Mouse (Mus musculus): ENCODE results near the gene Tanc1.

Gene Tanc1

DNA sequence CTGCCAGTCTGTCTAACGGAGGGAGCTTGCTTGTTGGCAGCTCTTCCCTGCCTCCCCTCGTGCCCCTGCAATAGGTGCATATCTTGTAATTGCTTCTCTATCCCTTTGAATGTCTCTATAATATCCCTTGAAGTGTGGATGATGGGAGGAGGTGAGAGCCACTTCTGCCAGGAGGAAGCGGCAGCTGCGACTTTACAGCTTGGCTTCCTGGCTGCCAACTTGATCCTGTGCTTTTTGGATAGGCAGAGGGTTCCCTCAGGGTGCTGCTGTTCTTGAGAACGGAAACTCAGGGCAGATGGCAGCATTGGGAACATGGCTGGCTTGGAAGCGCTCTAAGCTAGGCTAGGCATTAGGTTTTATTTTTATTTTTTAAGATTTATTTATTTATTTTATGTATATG lies 183.0 kb downstream of the Tanc1 start:
- DNase-seq (ENCODE audit: low spot score) = no peak

DNA sequence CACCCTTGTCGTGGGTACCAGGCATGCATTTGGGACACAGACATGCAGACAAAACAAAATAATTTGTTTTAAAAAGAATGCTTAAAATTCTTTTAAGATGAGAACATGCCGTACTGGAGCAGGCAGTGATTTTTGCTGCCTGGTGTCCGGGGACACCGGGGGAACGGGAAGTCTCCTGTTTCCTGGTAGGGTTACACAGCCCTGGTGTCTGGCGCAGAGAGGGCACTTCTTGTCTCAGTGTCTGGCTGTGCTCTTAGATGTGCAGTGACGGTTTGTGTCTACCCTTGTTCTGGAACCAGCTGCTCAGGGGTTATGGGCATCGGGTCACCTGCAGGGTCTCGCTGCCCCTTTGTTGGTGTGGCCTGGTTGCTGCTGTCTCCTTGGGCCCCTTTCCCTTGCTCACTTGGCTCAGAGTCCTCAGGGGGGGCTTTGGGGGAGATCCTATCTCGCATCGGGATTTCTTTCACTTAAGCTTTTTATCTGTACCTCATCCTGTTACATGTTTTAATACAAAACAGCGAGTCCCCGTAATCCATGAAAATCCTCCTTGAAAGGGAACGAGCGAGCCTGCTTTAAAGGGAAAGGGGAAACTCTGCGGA lies 187.2 kb downstream of the Tanc1 start:
- DNase-seq (ENCODE audit: low spot score) = no peak

DNA sequence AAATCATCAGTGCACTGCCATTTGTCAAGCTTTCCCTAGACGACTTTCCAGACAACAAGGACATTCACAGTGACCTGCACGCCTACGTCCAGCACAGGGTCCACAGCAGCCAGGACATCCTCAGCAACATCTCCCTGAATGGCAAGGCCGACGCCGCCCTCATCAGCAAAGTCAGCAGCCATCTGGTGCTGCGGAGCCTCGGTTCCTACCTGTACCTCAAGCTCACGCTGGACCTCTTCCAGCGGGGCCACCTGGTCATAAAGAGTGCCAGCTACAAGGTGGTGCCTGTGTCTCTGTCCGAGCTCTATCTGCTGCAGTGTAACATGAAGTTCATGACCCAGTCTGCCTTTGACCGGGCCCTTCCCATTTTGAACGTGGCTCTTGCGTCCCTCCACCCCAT lies 187.7 kb downstream of the Tanc1 start:
- no peak for DNase-seq (ENCODE audit: low spot score)

DNA sequence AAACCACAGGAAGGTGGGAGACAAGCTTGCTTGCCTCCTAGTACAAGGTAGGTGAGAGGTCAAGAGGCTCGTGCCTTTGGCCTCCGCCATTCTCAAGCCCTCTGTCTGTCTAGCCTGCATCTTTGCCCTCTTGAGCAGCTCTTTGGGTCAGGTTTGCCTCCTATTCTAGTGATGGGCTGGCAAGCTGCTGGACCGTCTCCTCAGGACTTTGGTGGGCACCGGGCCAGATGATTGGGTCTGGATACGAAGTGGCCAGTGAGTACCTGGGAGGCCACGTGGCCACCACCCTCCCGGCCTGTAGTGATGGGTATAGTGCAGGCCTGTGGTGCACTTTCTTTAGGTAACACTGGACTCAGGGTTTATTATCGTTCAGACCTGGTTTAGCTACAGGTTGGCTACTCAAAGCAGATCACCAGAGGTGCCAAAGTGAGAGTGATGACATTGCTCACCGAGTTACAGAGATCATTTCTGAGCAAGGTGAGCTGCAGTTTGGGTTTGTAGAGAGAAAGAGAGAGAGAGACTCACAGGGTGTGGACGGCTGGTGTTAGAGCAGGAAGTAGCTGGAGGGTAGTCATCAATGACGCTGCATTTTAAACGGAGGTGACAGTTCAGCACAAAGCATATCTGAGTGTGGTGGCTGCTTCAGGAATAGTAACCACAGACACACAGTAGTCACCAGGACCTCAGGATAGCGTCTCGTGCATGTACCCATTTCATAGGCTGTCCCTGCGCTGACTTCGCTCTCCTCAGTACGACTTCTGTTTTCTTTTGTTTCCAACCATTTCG lies 188.8 kb downstream of the Tanc1 start:
- no peak for DNase-seq (ENCODE audit: low spot score)

DNA sequence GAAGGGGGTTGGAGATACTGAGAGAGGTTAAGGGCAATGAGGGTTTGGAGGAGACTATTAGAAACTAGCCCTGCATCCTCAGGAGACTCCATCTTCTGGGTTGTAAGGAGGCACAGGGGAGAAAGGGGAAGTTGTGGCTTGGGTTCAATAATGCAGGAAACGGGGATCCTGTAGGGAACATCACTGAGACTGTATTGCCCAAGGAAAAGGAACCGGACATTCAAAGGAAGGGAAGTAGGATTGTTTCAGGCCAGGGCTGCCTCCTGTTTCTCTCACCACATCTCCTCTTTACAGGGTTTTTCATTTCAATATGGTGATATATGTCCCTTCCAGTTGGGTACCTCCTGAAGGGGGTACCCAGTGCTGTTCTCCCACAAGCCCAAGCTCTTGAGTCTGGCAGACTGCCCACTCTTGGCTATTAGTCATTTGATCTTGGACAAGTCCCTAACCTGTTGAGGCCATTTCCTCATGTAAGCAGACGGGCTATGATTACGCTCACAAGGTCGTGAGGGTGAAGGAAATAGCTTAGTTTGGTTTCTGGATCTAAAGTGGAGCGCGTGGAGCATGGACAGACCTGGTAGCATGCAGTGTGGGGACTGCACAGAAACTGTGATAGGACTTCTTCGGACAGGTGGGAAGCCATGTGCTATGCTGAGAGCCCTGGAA lies 191.0 kb downstream of the Tanc1 start:
- no peak for DNase-seq (ENCODE audit: low spot score)

DNA sequence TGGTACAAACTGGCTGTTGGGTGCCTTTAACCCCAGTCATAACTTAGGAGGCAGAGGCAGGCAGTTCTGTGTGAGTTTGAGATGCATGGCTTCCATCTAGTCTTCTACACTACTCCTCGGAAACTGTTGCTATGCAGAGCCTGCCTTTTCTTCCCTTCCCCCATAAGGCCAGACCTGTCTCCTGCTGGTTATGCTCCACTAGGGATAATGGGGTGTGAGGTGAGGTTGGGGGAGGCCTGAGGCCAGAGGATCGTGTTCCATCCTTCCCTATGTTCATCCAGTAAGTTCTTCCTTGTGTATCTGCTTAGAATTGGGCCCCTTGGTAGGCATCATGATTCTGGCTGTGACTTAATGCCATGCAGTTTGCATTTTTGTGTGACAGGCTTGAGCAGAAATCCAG lies 193.8 kb downstream of the Tanc1 start:
- DNase-seq (ENCODE audit: low spot score) = no peak

DNA sequence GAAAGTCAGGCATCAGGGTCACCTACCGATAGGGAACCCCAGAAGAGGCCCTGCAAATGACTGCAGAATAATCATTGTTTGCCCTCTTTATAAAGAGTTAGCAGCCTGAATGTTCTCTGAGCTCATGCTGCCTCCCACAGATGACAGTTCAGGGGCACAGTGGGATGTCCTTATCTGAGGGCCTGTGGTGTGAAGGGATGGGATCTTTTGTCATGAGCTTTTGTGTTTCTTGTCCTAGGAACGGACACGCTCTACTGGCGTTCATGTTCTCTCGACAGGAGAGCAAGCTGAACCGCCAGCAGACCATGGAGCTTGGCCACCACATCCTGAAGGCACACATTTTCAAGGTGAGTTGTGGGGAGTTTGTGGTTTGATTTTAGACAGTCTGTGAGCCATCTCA lies 194.2 kb downstream of the Tanc1 start:
- DNase-seq (ENCODE audit: low spot score) = no peak

DNA sequence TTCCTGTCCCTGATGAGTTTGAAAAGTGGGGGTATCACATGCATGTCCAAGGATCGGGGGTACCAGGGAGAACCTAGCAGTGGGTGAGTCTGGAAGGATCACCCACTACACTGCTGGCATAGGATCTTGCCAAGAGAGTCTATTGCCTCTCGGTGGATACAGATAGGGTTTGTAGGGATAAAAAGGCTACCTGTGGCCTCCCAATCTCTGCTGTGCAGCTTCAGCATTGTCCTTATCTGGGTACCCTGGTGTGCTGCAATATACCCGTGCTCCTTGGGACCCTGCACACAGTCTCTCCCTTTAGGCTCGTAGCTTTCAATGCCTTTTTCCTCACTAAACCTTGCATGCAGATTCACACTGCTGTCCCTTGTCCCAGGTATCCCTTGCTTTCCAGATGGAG lies 196.8 kb downstream of the Tanc1 start:
- no peak for DNase-seq (ENCODE audit: low spot score)

DNA sequence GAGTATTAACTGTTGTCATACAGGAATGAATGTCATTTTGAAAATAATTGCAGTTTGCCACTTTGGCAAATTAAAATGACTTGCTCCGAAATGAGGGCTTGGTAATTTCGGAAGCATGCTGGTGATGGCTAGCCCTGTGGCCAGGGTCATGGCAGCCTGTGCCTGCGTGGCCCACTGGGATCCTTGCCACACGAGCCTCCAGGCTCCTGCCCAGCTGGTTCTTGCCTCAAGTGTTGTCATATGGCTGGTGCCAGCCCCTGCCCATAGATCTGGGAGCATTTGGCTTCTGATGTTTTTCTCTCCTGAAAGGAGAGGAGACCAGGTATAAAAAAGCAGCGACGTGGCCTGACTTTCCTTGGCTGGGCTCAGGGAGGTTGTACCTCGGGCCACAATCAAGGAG lies 198.2 kb downstream of the Tanc1 start:
- no peak for DNase-seq (ENCODE audit: low spot score)

DNA sequence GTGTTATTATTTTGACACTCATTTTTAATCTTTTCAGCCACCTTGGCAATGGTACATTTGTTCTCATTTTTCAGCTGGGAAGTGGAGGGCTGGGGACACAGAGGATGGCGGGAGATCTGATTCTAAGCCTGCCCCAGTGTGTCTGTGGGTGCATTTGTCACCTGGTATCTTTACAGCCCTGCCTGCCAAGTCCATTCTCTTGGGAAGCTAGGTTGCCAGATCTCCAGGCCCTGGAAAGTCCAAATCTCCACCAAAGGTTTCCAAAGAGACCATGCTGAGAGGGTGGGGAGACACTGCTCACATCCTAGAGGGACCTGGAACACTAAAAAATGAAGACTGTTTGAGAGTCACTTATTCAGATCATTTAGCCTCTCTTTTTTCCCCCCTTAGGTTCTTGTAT lies 199.4 kb downstream of the Tanc1 start:
- no peak for DNase-seq (ENCODE audit: low spot score)

DNA sequence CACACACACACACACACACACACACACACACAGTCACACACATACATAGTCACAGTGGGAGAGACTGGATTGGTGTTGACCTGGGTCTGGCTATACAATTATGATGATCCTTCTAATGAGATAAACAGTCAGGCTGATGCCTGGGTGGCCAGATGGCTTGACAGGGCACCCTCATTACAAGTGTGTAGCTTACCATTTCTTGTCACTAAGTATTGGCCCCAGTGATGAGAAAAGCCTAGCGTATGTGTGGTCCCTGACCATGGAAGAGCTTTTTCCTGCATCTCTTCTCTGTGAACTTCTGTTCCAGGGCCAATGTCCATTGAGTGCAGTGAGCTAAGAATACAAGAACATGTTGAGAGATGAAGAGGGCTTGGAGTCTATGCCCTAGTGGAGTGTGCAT lies 200.8 kb downstream of the Tanc1 start:
- no peak for DNase-seq (ENCODE audit: low spot score)

DNA sequence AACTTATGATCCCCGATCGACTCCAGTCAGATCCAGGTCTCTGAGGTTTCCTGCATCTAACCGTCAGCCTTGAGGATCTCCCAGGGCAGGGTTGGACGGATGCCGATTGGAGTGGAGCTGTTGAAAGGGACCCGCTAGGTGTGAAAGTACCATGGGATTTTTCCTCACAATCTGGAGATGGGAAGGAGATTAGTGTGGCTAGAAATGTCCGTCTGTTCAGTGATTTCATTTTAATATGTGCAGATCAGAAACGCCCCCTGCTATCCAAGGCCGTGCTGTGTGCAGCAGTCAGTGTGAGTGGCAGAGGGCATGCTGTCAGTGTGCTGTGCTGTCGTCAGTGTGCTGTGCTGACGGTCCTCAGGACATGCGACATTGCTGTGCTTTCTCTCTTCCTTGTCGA lies 201.6 kb downstream of the Tanc1 start:
- DNase-seq (ENCODE audit: low spot score) = no peak

DNA sequence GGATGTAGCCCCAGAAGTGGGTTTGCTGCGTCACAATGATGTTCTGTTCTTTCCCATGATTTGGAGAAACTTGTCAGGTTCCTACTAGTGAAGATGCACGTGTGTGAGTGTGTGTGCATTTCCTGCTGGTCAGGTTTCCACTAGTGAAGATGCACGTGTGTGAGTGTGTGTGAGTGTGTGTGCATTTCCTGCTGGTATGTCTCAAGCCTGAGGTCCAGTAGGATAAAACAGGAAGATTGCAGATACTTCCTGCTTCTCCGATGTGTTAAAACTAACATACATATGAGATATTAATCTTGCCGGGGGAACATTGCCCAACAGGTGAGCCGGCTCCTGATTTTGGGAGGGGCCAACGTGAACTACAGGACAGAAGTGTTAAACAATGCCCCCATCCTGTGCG lies 203.2 kb downstream of the Tanc1 start:
- DNase-seq (ENCODE audit: low spot score) = no peak

DNA sequence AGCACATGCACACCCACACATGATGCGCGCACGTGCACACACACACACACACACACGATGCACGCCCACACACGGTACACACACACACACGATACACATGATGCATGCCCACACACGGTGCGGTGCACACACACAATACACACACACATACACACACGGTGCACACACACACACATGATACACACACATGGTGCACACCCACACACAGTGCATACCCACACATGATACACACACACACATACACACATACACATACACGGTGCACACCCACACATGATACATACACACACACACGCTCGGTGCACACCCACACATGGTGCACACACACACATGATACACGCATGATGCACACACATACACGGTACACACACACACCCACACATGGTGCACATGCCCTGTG lies 206.8 kb downstream of the Tanc1 start:
- DNase-seq (ENCODE audit: low spot score) = no peak

DNA sequence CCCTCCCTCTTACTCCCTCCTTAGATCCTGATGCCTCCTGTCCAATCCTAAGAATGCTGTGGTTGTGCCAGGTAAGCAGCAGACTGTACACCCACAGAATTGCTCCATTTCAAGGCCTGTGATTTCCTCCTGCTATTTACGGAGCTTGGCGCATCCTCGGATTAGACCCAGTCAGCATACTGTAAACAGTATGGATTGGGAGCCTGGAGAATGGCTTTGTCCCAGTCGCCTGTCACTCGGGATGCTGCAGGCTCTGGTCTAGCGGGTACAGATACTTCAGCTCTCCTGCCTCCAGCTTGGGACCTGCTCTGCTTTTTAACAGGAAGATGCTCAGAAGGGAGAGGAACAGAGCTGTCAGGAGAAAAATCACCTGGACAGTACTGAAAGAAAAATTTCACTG lies 207.6 kb downstream of the Tanc1 start:
- no peak for DNase-seq (ENCODE audit: low spot score)

DNA sequence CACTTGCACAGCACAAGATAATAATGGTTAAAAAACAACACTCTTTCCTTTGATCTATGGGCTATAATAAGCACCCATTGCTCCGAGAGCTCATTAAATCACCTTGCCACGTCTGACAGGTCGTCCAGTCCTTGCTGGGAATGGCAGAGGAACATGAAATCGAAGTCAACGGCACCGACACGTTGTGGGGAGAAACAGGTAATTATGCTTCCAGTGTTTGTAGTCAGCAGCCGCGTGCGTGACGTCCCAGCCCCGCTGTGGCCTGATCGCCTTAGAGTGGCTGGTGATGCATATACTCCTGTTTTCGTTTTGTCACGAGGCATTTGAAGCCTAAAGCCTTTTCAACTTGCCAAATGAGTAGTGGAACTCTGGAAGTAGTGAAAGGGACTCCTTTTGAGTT lies 208.2 kb downstream of the Tanc1 start:
- no peak for DNase-seq (ENCODE audit: low spot score)

DNA sequence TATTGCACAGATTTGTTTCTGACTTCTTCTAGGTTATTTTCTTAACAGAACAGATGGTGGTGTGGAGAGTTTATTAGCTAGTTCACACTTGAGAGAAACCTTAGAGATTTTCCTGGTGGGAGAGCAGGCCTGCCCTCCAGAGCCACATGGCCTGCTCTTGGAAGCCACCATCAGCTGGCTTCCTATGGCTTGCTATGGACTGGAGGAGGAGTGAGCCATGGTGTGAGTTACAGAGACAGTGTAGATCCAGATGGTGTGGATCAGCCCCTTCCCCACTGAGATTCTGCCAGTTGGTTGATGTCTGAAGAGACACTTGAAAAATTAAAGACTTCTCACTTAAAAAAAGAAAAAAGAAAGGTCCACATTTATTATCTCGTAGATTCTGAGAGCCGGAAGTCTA lies 209.2 kb downstream of the Tanc1 start:
- DNase-seq (ENCODE audit: low spot score) = no peak

DNA sequence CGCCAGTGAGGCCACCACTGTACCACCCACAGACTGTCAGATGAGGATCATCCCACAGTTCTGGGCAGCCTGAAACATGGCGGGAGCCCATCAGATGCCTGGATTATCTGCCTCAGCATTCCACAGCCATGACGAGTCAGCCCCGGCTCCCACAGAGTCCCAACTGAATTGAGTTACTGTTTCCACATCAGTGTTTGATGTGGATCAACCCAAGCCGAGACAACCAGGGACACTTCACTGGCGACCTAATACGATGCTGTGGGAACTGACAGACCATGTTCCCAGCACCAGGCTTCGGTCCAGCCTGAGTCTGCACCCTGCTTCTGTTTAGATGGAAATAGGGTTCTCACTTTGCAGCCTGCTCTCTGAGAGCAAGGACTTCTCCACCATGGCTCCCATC lies 212.4 kb downstream of the Tanc1 start:
- DNase-seq (ENCODE audit: low spot score) = no peak

DNA sequence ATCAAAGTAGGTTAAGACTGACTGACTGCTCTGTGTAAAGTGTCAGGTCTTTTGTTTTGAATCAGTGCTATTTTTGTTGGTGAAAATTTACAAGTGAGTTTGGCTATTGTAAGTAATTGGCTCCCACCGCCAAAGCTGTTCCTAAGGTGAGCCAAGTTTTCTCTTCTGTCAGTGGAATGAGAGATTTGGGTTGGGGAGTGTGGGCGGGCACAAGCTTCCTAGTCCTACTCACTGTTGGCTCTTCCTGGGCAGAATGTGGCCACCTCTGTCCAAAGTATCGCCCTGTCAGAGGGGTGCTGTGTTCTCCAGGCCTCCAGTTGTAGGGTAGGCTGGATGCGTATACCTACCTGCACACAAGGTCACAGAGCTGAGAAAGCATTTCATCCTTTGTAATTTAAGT lies 213.5 kb downstream of the Tanc1 start:
- DNase-seq (ENCODE audit: low spot score) = no peak

DNA sequence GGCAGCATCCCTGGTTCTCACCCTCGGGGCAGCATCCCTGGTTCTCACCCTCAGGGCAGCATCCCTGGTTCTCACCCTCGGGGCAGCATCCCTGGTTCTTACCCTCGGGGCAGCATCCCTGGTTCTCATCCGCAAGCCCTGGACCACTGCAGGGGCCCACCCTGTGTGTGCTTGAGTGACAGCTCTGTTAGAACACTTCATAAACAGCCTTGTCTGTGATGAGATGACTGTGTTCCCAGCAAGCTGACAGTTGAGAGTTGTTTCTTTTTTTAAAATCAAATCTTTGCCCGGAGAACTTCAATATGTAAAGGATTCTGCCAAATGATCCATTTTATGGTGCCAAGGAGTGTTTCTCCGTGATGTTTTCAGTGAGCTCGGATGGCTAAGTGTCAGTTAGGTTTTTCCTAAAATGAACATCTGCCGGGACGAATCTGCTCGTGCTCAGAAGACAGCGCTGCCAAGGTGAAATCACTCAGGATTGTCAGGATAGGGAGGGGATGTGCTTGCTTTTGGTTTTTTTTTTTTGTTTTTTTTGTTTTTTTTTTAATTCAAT lies 216.3 kb downstream of the Tanc1 start:
- no peak for DNase-seq (ENCODE audit: low spot score)

DNA sequence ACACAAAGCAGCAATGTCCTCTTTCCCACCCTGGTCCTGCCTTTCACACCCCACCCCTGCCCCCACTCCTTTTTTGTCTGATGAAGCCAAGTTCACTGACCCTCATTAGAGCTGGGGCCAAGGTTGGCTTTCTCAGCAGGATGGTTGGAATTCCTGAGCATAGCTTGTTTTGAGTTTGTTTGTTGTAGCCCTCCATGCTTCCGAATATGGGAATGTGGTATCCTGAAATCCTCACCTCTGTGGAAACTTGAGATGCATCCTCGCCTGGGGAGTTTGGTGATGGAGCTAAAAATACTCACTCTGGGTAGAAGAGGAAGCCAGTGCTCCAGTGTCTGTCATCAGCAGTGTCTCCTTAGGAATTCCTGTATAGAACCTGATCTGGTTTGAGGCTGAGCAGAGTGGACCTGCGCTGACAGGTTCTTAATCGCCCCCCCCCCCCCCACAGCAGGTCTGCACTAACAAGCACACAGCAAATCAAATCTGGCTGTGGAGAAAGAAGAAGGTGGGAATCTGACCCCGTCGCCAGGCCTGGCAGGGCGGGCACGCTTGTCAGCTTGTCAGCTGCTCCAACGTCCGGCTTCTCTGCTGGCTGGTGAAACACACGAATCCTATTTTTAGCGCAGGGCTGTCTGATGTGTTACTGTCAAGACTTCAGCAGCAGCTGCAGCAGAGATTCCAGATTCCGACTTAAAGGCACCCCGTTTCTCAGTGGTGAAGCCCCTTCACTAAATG lies 217.1 kb downstream of the Tanc1 start:
- DNase-seq (ENCODE audit: low spot score) = no peak

DNA sequence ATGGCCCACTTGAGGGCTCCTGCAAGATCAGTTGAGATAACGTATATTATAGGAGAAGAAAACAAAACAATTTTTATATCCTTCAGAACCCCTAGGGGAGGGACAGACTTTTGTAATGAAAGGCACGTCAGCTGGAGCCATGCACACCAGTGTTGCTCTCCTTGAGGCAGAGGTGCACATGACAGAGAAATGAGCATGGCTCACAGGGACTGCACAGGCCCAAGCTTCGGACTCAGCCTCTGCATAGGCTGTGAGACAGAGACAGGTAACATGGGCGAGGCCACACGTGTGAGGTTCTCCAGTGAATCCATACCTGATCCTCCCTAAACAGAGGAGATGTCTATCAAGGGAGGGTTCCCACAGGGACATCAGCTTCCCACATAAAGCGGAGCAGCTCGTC lies 217.9 kb downstream of the Tanc1 start:
- DNase-seq (ENCODE audit: low spot score) = no peak

DNA sequence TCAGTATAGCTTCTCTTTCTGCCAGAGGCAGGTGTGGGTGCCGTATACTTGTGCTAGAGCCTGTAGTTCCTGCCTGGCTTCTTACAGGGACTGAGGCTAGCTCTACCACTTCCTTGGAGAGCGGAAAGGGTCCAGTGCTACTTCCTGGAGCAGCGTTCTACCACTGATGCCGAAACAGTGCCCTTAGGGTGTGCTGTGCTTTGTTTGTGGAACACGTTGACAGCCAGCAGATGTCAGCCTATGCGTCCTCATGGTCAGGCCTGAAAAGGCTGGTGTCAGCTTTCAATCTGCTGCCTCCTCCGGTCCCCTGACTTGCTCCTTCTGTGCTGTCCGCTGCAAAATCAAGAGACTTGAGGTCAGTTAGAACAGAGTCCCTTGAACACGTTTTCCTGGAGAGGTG lies 218.3 kb downstream of the Tanc1 start:
- DNase-seq (ENCODE audit: low spot score) = no peak

Measured in urinary bladder, postnatal 10 days (tissue).